Mouse (Mus musculus) hematopoietic stem cell, adult 5-6 weeks (primary cell): ENCODE data around the gene Clstn3. TPM values are rescaled to one million over a fixed set of nuclear protein-coding genes. Genes with fewer than 3 reads are reported as not detected.

Source experiments
- ATAC-seq, 2 experiments: fragments of 125-278 bp in 1 of 2; replicated peaks in 1 of 2; 2 replicates each; pipeline ENCODE4 v1.8.0; 2016 to 2017; ENCODE audit warnings: inconsistent platforms in 2 of 2, mild to moderate bottlenecking in 2 of 2, moderate number of reproducible peaks in 2 of 2, low read depth in 1 of 2, moderate TSS enrichment in 1 of 2; ENCODE audit not compliant: low FRiP score in 2 of 2, poor library complexity in 2 of 2, severe bottlenecking in 2 of 2, insufficient read depth in 1 of 2, low TSS enrichment in 1 of 2
- total RNA-seq: library from RNA; stranded (forward); fragments of 172-1452, 232-1000 nt; gene quantifications from 2 replicates; pipeline ENCODE4 v1.2.3, GENCODE M21; 2017

Clstn3 gene
- total RNA-seq, 1 experiment from 2014 or later = 23.8 TPM

- ATAC-seq = peak; percentile 42
Observed at GRCm38 (mm10) chr6:124463881-124464291, 708 bp downstream of the Clstn3 start.

DNA sequence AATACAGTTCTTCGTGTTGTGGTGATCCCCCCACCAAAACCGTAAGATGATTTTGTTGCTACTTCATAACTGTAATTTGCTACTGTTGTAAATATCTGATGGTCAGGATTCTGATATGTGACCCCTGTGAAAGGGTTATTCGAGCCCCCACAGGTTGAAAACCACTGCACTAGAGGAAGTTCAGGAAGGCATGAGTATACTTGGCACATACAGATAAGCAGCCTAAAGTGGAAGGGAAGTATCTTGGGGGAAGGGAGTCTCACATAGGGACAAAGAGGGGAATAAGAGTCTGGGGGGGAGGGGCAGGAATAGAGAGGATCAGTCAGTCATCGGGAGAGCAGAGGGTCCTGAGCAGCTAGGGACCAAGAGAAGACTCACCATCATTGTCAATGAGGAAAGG is 5.2 kb downstream of the Clstn3 start:
- peak; percentile 36 to 57; a peak in 3 of 4 replicates for ATAC-seq

GRCm38 (mm10) chr6:124458505-124458904 is 6.1 kb downstream of the Clstn3 start:
- ATAC-seq = no peak

DNA sequence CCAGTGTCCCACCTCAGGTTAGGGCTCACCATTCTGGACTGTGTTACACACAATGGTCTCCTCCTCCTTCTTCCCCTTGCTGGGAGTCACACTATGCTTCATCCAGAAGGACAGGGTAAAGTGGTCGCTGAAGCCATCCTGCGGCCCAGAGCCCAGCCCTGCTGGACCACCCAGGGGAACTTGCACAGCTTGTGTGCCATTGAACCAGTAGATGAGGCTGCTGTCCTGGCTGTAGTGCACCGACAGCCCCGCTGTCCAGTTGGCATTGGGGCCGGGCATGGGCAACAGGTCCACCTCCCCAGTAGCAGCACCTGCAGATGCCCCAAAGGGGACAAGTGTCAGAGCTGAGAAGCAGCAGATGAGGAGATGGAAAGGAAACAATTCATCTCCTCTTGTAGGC is 6.8 kb downstream of the Clstn3 start:
- ATAC-seq = no peak

DNA sequence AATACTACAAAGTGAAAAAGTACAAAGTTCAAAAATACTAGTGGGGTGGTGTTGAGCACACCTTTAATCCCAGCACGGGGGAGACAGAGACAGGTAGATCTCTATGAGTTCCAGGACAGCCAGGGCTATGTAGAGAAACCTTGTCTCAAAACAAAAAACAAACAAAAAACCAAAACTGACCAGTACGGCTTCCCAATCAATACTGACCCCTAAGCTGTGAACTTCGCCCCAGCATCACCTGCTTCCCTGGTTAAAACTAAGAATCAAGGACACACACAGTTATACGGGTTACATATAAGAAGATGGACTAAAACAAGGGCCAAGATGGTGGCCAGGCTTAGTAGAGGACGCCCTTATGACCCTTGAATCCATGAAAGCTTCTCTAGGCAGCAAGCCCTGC is 8.4 kb downstream of the Clstn3 start:
- no peak for ATAC-seq

- no peak for ATAC-seq
Observed at GRCm38 (mm10) chr6:124453756-124454155, 10.8 kb downstream of the Clstn3 start.

DNA sequence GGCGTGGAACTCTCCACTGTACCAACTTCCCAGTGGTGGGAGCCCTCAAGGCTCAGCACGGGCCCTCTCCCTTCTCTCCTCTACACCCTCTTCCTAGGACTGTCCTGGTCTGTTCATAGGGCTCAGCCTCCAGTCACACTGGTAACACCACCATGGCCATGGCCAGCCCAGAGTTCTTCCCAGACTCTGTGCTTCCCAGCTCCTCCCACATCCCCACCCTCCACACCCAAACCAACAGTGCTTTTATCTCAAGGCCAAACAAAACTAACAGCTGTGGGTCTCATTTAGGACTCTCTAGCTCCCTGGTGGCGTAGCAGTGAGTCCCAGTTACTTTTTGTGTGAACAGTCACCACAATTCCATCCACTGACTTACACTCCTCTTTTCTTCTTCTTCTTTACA is 12.6 kb downstream of the Clstn3 start:
- ATAC-seq = no peak

GRCm38 (mm10) chr6:124449668-124450383 is 14.8 kb downstream of the Clstn3 start:
- no peak for ATAC-seq

DNA sequence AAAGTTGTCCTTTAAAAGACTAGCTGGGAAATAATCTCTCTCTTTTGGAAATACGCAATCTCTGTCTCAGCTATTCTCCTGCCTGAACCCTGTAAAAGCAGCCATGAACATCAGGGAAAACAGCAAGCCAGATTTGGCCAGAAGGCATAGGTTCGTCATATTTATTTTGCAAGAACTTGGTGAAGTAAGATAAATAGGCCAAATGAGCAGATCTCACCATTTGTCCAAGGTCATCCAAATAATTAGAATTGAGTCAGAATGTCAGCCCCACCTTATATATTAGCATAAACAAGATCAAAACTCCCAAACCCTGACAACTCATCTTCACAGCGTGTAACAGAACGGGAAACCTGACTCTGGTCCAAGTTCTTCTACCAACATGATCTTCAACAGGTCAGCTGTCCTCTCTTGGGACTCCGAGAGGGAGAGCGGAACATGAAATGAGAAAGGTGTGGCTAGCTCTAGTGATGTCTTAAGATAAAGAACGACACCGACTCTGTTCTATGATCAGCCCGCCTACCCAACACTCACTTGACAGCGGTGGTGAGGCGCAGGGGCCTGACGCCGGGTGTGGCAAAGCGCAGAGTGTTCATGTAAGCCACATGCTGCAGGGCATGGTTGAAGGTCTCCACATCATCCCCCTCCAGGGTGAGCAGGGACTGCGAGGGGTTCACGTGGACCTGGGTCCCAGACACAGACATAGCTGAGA is 15.5 kb downstream of the Clstn3 start:
- no peak for ATAC-seq

- peak in 1 of 2 experiments; percentile 59; a peak in 1 of 4 replicates for ATAC-seq
Observed at GRCm38 (mm10) chr6:124448186-124448852, 16.3 kb downstream of the Clstn3 start.

DNA sequence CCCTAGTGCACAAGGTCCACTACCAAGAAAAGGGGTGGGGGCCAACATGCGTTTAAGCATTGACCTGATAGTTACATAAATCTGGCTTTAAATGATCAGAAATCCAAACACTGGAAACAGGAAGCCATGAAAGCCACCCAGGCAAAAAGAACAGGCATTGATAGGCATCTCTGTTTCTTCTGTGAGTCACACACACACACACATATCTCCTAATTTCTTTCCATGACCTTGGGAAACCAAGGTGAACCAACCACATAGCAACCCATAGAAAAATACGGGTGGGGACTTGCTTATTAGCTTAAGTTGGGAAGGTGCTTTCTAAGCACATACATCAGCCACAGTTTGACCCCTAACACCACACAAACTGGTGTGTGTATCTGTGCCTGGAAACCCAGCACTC is 17.2 kb downstream of the Clstn3 start:
- no peak for ATAC-seq

- no peak for ATAC-seq
Observed at GRCm38 (mm10) chr6:124446459-124446858, 18.1 kb downstream of the Clstn3 start.

DNA sequence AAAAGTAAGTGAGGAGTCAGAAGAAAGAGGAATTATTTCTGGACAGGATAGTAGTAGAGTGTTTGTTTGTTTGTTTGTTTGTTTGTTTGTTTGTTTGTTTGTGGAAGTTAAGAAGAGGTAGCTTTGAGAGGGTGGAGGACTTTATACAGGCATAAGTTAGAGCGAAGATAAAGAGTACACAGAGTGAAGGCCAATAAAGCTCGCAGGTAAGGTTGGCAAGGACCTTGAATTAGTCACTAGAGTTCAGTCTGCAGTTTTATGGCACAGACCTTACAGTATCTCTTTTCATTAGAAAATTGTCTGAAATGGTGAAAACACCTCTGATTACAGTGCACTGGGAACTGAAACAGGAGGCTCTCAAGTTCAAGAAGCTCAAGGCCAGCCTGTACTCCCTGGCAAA is 18.6 kb downstream of the Clstn3 start:
- no peak for ATAC-seq

GRCm38 (mm10) chr6:124443338-124443737 is 21.3 kb downstream of the Clstn3 start:
- ATAC-seq = no peak

GRCm38 (mm10) chr6:124436245-124436644 is 28.3 kb downstream of the Clstn3 start:
- ATAC-seq = no peak

DNA sequence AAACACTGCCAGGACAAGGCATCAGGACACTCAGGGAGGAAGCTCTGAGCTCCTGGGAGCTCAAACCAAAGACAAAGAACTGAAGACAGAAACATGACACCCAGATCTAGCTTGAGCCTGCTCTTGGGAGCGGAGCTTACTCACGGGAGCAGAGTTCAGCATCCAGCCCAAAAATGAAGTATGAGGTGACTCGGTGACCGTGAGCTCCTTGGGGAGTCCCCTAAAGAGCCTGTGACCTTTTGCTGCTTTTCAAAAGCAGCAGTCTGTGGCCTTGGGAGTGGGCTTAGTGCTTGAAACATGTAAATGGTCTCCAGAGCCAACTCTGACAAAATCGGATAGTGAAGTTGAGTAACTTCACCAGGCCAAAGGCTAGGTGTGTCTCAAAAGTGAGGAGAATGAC is 29.4 kb downstream of the Clstn3 start:
- no peak for ATAC-seq

- no peak for ATAC-seq
Observed at GRCm38 (mm10) chr6:124433688-124434324, 30.8 kb downstream of the Clstn3 start.
